Mouse (Mus musculus): Measurements from ENCODE around the gene Nmur1.
"Not testable (repeated sequence)": the region's sequence is repeated elsewhere in the genome, so short reads cannot be mapped to it uniquely, and the experiment has no call there.

DNA sequence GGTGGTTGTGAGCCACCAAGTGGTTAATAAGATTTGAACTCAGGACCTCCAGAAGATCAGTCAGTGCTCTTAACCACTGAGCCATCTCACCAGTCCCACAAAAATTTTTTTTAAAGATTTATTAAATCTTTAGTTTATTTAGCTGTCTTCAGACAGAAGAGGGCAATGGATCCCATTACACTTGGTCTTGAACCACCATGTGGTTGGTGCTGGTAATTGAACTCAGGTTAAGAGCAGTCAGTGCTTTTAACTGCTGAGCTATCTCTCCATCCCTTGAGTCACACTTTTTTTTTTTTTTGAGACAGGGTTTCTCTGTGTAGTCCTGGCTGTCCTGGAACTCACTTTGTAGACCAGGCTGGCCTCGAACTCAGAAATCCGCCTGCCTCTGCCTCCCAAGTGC, 84.9 kb downstream of the Nmur1 start:
- not testable (repeated sequence) for TF ChIP-seq GATA1 (IDR thresholded peaks at IDR 0.05; ENCODE audit: low read depth, low read length); POLR2A (IDR thresholded peaks at IDR 0.05; ENCODE audit: control insufficient read depth in 1 of 2, insufficient read depth in 1 of 2, low read depth in 1 of 2, low read length in 2 of 2, poor library complexity in 1 of 2); ZKSCAN1 (IDR thresholded peaks at IDR 0.05; ENCODE audit: low read depth, low read length); USF2 (IDR thresholded peaks at IDR 0.05; ENCODE audit: borderline replicate concordance in 1 of 2, insufficient read depth in 1 of 2, low read depth in 1 of 2, low read length in 2 of 2); KAT2A (conservative IDR thresholded peaks at IDR 0.05; ENCODE audit: low read depth, low read length); UBTF (IDR thresholded peaks at IDR 0.05; ENCODE audit: borderline replicate concordance, insufficient read depth, low read depth, low read length); RCOR1 (IDR thresholded peaks at IDR 0.05; ENCODE audit: low read depth, low read length); HCFC1 (IDR thresholded peaks at IDR 0.05; ENCODE audit: low read depth, low read length); USF1 (IDR thresholded peaks at IDR 0.05; ENCODE audit: low read depth, low read length); POLR2AphosphoS2 (IDR thresholded peaks at IDR 0.05; ENCODE audit: low read length); EP300 (IDR thresholded peaks at IDR 0.05; ENCODE audit: low read depth in 1 of 2, low read length in 2 of 2)
- TF ChIP-seq CTCF (IDR thresholded peaks at IDR 0.05 in 2 of 3, conservative IDR thresholded peaks at IDR 0.05 in 1 of 3; ENCODE audit: control insufficient read depth in 1 of 3, insufficient read depth in 1 of 3, low read depth in 2 of 3, low read length in 3 of 3, poor library complexity in 1 of 3, severe bottlenecking in 1 of 3) = peak in 1 of 3 experiments; percentile 39; a peak in 2 of 6 replicates
